Mouse (Mus musculus) thymus, adult 18-20 months (tissue): ENCODE measurements around the gene Arntl.

Experiments used
- DNase-seq, 2 experiments: peaks; one replicate each; pipeline ENCODE4 v3.0.0; 2022; ENCODE audit warnings: mixed read lengths in 2 of 2

The Arntl gene

DNA sequence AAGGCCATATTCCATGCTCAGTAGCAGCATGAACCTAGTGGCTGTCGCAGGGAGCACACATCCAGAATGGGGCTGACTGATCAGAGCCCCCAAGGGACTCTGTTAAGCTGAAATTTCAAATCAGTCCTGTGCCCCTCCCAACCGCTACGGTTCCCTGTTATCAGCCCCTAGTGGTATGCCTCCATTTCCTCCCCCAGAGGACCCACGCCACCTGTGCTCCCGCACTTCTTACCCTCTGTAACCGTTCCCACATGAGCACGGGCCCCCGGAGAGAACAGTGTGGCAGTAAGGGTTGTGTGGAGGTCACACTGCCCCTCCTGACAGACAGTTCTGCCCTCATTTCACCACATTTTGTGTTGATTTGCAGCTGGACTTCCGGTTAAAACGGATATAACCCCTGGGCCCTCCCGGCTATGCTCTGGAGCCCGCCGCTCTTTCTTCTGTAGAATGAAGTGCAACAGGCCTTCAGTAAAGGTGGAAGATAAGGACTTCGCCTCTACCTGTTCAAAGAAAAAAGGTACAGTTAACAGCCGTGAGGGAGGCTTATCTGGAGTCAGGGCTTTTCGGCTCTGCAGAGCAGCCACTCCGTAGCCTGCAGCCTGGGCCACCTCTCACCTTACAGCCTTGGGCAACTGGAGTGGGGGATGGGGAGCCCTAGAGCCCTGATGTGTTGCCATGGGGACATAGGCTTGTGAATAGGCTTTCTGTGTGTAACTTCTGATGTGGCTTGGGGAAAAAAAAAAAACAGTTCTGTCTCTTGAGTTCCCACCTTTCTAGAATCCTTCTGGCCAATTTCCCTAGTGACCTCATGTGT, 88.0 kb downstream of the Arntl start:
- DNase-seq: peak in 1 of 2 experiments; percentile 45

DNA sequence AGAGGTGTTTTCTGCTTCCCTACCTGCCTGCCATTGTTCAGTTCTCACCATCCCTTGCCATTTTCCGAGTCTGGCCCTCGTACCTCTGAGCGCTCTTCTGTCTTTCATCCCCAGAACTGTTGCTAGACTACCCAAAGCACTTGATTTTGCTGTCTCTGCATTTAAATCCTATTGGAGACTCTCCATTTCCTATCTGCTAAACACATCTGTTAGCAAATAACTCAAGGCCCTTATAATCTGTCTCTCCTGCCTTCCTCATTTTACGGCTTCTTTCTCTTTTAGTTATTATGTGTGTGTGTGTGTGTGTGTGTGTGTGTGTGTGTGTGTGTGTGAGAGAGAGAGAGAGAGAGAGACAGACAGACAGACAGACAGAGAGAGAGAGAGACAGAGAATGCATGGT, 90.5 kb downstream of the Arntl start:
- DNase-seq: no peak

DNA sequence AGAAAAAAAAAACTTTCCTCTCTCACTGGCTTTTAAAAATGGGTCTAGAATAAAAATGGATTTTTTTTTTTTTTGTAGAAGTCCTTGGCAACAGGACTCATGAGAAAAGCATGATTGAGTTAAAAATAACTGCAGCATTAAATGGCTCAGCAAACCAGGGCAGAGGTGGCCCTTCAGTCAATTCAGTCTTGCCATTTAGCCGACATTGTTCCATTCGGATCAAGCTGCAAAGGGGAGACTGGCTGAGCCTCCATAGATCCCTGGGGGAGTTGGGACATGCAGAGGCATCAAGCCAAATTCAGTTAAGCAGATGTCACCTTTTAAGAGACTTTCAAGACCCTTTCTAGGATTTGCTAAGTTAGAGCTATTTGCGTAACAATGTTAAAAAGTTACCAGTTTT, 102.9 kb downstream of the Arntl start:
- DNase-seq: no peak

DNA sequence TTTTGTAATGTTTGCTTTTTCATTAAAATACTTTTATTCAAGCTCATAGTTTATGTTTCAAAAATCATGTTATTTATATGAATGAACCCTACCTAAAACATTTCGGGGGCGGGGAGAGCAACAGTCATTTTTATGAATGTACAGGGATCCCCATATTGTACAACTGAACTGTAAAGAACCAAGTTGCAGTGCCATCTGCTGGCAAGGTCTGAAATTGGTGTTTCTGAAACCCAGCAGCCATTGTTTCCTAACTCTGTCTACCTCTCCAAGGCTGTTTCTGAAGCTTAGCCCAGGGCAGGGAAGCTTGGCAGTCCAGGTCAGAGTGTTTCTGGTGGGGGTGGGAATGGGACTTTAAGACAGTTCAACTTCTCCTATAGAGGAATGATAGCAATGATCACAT, 104.5 kb downstream of the Arntl start:
- peak in 1 of 2 experiments; percentile 28 for DNase-seq

DNA sequence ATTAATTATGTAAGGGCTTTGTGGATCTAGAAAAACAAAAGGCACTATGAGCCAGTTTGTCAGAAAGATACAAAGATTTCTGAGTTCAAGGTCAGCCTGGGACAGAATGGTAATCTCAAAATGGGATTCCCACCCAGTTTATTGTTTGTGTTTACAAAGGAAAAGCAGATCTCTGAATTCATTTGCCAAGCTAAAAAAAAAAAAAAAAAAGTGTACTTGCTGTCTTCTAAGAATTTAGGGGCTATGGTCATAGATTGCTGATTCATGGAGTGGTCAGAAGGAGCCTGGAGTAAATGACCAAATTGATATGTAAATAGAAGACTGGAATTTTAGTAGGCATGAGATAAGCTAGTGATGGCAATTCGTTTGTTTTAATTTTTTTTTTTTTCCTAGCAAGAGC, 112.9 kb downstream of the Arntl start:
- no peak for DNase-seq

DNA sequence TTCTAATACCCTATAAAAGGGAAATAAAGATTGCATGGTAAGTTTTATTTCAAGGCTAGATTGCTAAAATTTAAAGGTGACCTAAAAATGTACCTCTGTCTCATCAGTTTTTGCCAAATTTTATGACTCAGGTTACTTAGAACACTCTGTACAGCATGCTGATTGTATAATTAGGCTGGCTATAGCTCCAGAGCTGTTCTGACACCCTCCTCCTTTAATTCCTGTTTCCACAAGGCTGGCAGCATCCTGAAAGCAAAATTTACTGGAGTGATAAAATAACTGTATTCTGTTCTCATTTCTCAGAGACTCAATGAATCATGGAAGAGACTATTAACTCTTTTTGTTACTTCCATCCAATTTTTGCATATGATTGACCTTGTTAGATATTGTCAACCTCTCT, 126.8 kb downstream of the Arntl start:
- no peak for DNase-seq

DNA sequence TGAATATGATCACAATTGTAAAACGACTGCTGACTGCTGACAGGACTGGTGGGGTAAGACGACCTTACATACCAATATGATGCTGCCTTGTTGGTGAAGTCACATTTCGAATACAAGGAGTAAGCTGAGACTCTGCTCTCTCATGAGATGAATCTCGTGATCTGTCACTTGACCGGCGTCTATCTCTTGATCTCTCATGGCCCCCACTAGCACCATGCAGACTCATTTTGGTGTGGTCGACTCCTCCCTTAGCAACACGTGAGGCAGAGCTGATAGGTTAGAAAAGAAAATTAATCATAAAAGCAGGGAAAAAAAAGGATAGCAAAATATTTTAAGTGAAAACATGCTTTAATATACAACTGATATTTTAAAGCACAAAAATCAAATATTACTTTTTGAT, 128.0 kb downstream of the Arntl start:
- no peak for DNase-seq

DNA sequence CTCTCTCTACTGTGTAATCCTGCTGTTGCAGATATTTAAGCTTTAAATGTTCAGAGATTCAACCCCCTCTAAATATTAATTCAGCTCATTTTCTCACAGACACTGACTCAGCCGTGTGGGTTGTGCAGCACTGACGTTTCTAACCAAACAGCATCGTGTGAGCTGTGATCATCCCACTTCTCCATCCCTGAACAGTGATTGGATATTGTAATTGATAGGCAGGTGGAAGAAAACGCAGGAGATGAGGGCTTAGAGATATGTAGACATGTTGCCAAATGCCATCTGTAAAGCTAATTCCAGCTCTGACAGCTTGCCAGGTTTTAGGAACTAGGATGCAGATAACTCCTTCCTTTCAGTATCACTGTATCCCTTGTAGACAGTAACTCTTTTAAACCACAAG, 140.0 kb downstream of the Arntl start:
- no peak for DNase-seq

DNA sequence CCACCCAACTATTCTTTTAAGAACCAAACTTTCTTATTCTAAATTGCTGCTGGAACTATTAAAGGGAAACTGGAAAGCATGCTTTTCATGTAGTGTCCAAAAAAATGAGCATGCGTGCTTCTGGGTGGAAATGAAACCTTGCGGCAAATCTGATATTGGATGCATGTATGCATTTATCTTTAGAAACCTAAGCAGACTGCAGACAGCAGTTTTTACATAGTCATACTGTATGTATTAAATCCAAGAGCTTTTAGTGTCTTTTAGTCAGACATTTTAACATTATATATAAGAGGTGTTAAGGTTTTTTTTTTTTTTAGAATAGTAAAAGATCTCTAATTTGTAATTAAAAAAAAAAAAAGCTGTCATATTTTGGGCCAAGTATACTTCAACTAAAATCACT, 140.4 kb downstream of the Arntl start:
- no peak for DNase-seq

DNA sequence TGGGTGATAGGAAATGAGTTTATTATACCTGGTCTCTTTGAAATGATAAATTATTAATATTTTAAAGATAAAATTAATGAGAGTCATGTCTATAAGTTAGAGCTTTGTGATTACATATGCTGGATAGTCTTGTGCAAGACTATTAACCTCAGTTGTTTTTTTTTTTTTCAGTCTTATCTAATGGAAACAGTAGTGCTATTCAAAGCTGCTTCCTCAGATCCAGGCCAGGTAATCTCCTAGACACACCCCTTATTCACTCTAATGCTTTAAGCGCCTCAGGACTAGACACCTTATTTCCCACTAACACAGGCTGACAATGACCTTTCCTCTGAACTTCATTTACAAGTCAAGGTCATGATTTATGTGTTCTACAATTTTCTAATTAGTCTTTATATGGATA, 141.8 kb downstream of the Arntl start:
- DNase-seq: no peak
